ENCODE assay signal across 2 mouse cellular contexts in the genomic region with DNA sequence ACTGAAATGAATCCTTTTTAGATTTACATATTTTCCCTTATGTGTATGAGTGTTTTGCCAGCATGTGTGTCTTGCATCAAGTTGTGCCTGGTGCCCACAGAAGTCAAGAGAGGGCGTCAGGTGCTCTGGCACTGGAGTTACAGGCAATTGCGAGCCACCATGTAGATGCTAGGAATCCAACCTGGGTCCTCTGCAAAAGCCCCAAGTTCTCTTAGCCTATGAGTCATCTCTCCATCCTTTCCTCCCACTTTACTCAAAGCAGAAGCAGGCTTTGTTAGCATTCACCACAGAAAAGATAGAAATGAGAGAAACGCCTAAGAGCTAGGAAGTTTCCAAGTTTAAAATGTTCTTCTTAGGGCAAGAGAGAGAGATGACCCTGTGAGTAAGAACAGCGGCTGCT.
A peak's percentile ranks its signal among the peaks of the same experiment; 100 is the strongest.
TF ChIP-seq lines count a peak whose summit lies in the region.

No protein-coding gene starts in this region.

TF ChIP-seq in CH12.LX, 34 proteins besides CTCF, POLR2A, EP300 and RAD21:
- TF ChIP-seq ZMIZ1 (IDR thresholded peaks at IDR 0.05; ENCODE audit: low read depth, low read length), result no peak
- no peak for TF ChIP-seq PAX5 (IDR thresholded peaks at IDR 0.05; ENCODE audit: low read length)
- TF ChIP-seq USF2 (conservative IDR thresholded peaks at IDR 0.05; ENCODE audit: low read depth, low read length), result no peak
- TF ChIP-seq SIN3A (IDR thresholded peaks at IDR 0.05; ENCODE audit: low read length), result peak; percentile 73; the same call in 1 of the 2 replicates
- TF ChIP-seq ZC3H11A (IDR thresholded peaks at IDR 0.05; ENCODE audit: low read depth, low read length), result no peak
- TF ChIP-seq ZNF384 (IDR thresholded peaks at IDR 0.05; ENCODE audit: low read depth, low read length), result peak; percentile 75; the same call in 1 of the 2 replicates
- TF ChIP-seq BHLHE40 (IDR thresholded peaks at IDR 0.05; ENCODE audit: low read depth, low read length), result peak; percentile 72
- TF ChIP-seq JUND (conservative IDR thresholded peaks at IDR 0.05; ENCODE audit: low read depth, low read length), result peak; percentile 98
- peak; percentile 78; the same call in 1 of the 2 replicates for TF ChIP-seq ETS1 (conservative IDR thresholded peaks at IDR 0.05; ENCODE audit: low read depth, low read length)
- no peak for TF ChIP-seq NELFE (IDR thresholded peaks at IDR 0.05; ENCODE audit: low read depth, low read length)
- TF ChIP-seq MAFK (IDR thresholded peaks at IDR 0.05; ENCODE audit: insufficient replicate concordance, low read length), result peak; percentile 72
- peak; percentile 98 for TF ChIP-seq RCOR1 (conservative IDR thresholded peaks at IDR 0.05; ENCODE audit: low read depth, low read length)
- TF ChIP-seq TBP (conservative IDR thresholded peaks at IDR 0.05; ENCODE audit: low read depth, low read length), result no peak
- TF ChIP-seq HCFC1 (IDR thresholded peaks at IDR 0.05; ENCODE audit: low read depth, low read length), result no peak; the same call in 1 of the 2 replicates
- TF ChIP-seq MEF2A (IDR thresholded peaks at IDR 0.05; ENCODE audit: borderline replicate concordance, low read depth, low read length), result peak; percentile 84
- no peak for TF ChIP-seq UBTF (IDR thresholded peaks at IDR 0.05; ENCODE audit: low read depth, low read length)
- peak; percentile 98 for TF ChIP-seq IRF4 (IDR thresholded peaks at IDR 0.05; ENCODE audit: low read depth, low read length)
- peak; percentile 86 for TF ChIP-seq CHD2 (IDR thresholded peaks at IDR 0.05; ENCODE audit: low read length)
- TF ChIP-seq ELF1 (IDR thresholded peaks at IDR 0.05; ENCODE audit: low read depth, low read length), result no peak
- TF ChIP-seq MYC (IDR thresholded peaks at IDR 0.05; ENCODE audit: low read depth, low read length), result no peak; the same call in 1 of the 2 replicates
- TF ChIP-seq SMC3 (IDR thresholded peaks at IDR 0.05; ENCODE audit: low read depth, low read length), result peak; percentile 64
- TF ChIP-seq MAZ (IDR thresholded peaks at IDR 0.05; ENCODE audit: low read depth, low read length), result peak; percentile 51; the same call in 1 of the 2 replicates
- no peak for TF ChIP-seq KAT2A (IDR thresholded peaks at IDR 0.05; ENCODE audit: insufficient replicate concordance, low read length)
- 0 out of 2 replicates have a peak, but pooled peaks have one; percentile 75 for TF ChIP-seq E2F4 (IDR thresholded peaks at IDR 0.05; ENCODE audit: insufficient replicate concordance, low read depth, low read length)
- no peak for TF ChIP-seq CHD1 (IDR thresholded peaks at IDR 0.05; ENCODE audit: low read depth, low read length)
- TF ChIP-seq NRF1 (IDR thresholded peaks at IDR 0.05; ENCODE audit: low read depth, low read length), result no peak
- no peak for TF ChIP-seq USF1 (IDR thresholded peaks at IDR 0.05; ENCODE audit: low read depth, low read length)
- TF ChIP-seq ZKSCAN1 (IDR thresholded peaks at IDR 0.05; ENCODE audit: borderline replicate concordance, low read depth, low read length), result no peak
- peak; percentile 80 for TF ChIP-seq TCF12 (IDR thresholded peaks at IDR 0.05; ENCODE audit: low read depth, low read length)
- TF ChIP-seq POLR2AphosphoS2 (IDR thresholded peaks at IDR 0.05; ENCODE audit: low read depth, low read length), result no peak
- TF ChIP-seq JUN (IDR thresholded peaks at IDR 0.05; ENCODE audit: insufficient read depth, low read depth, low read length), result peak; percentile 98
- TF ChIP-seq MXI1 (IDR thresholded peaks at IDR 0.05; ENCODE audit: low read depth, low read length), result peak; percentile 29; the same call in 1 of the 2 replicates
- TF ChIP-seq MAX (IDR thresholded peaks at IDR 0.05; ENCODE audit: low read length), result peak; percentile 60; the same call in 1 of the 2 replicates
- TF ChIP-seq GABPA (IDR thresholded peaks at IDR 0.05; ENCODE audit: insufficient replicate concordance, low read depth, low read length), result no peak
TF ChIP-seq in CH12.LX: peak in this region for 17.

TF ChIP-seq in MEL, 35 proteins besides CTCF, POLR2A, EP300 and RAD21:
- TF ChIP-seq E2F4 (IDR thresholded peaks at IDR 0.05; ENCODE audit: borderline replicate concordance, low read depth, low read length) (no peak), BHLHE40 (IDR thresholded peaks at IDR 0.05; ENCODE audit: borderline replicate concordance, low read depth, low read length) (no peak), ZKSCAN1 (IDR thresholded peaks at IDR 0.05; ENCODE audit: low read depth, low read length) (no peak), CHD1 (IDR thresholded peaks at IDR 0.05; ENCODE audit: low read depth, low read length) (no peak), MAFK (IDR thresholded peaks at IDR 0.05; ENCODE audit: borderline replicate concordance, low read depth, low read length) (no peak), GATA1 (IDR thresholded peaks at IDR 0.05; ENCODE audit: low read depth, low read length) (no peak), ETS1 (IDR thresholded peaks at IDR 0.05; ENCODE audit: low read depth, low read length) (no peak), TCF12 (IDR thresholded peaks at IDR 0.05; ENCODE audit: low read depth, low read length) (no peak), ELF1 (IDR thresholded peaks at IDR 0.05; ENCODE audit: low read depth, low read length) (no peak), CHD2 (IDR thresholded peaks at IDR 0.05; ENCODE audit: low read length) (no peak), MAX (IDR thresholded peaks at IDR 0.05; ENCODE audit: low read length) (no peak), SIN3A (IDR thresholded peaks at IDR 0.05; ENCODE audit: low read length) (no peak), POLR2AphosphoS2 (IDR thresholded peaks at IDR 0.05; ENCODE audit: low read length) (no peak)
TF ChIP-seq in MEL: peak in this region for 0.
